Mouse (Mus musculus) urinary bladder, adult 2 months (tissue): ENCODE data around the gene Eno1. TPM values are rescaled to one million over a fixed set of nuclear protein-coding genes. Genes with fewer than 3 reads are reported as not detected.

Source experiments
- DNase-seq: peaks from one replicate; pipeline ENCODE4 v3.0.0; 2022; ENCODE audit warnings: low spot score
- polyA plus RNA-seq: library from polyadenylated mRNA; depleted of rRNA; stranded (reverse); fragments of >200 nt; gene quantifications from 2 replicates; pipeline ENCODE4 v1.2.3, GENCODE M21; 2012

Gene Eno1
- polyA plus RNA-seq, 1 experiment: 340 TPM

DNA sequence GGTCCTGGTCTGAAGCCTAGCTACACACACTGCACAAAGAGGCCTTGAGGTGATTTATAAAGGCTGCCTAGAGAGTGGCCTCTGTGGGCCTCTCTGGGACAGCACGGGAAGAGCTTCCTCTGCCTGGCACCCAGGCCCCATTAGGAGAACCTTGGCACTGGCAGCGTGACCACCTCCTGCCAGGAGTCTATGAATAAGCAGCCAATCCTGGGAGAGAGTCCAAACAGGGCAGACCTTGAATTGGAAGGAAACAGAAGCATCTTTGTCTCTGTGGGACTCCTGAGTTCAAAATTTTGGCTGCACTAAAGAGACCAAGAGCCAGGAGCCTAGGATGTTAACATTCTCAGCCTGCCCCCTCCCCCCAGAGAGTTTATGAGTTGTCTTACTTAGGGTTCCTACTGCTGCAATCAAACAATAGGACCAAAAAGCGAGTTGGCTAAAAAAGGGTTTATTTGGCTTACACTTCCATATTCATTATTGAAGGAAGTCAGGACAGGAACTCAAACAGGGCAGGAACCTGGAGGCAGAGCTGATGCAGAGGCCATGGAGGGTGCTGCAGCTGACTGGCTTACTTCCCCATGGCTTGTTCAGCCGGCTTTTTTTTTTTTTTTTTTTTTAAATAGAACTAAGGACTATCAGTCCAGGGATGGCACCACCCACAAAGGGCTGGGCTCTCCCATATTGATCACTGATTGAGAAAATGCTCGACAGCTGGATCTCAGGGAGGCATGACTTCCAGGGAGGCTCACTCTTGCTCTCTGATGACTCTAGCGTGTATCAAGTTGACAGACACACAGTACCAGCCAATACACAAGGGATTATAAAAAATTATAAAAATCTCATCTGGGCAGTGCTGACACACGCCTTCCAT is 9.5 kb upstream of the Eno1 start:
- DNase-seq: no peak

DNA sequence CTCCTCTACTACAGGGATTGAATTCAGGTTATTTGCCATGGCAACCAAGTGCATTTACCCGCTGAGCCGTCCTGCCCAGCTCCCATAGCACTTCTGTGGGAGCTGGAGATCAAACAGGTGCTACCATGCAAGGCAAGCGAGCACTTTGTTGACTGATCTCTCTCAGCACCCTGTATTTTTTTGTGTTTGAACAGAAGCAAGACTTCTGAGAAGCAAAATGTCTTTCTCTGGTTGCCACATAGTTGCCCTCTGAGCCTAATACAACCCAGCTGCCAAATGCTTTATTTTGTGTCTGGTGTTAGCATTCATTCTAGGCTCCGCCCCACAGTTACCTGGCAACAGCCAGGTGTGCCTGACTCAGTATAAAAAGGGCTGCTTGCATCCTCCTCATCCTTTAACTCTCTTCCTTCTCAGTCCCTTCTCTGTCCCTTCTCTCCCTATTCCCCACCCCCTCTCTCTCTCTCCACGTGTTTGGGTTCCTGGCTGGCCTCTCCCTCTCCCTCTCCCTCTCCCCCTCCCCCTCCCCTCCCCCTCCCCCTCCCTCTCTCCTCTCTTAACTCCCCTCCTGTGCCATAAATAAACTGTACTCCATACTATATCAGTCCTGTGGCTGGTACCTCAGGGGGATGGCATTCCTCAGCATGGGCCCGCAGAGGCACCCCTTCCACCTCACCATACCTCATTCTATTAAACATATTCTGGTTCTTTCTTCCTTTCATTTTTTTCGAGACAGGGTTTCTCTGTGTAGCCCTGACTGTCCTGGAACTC is 7.8 kb upstream of the Eno1 start:
- no peak for DNase-seq

DNA sequence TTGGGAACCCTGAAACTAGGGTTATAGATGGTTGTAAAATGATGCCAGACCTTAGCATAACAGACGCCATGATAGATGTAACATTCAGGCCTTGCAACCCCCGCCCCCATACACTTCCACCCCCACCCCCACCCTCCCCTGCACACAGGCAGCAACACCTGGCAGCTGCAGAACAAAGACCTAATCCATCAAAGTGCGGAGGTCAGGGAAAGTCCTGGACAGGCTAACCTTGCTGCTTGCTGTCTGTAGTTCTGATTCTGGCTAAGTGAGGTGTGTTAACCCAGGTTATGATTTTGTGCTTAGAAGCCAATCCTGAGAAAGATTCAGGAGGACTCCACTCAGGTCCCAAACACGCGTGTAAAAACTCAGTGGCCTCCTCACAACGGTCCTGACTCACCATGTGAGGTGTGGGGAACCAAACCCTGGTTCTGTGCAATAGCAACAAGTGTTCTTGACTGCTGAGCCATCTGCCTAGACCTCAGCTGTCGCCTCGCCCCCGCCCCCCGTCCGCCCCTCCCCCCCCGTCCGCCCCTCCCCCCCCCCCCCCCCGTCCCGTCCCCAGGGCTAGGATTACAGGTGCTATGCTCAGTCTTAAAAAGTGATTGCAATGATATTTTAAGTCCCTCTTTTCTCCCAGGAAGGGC is 6.7 kb upstream of the Eno1 start:
- DNase-seq: no peak

DNA sequence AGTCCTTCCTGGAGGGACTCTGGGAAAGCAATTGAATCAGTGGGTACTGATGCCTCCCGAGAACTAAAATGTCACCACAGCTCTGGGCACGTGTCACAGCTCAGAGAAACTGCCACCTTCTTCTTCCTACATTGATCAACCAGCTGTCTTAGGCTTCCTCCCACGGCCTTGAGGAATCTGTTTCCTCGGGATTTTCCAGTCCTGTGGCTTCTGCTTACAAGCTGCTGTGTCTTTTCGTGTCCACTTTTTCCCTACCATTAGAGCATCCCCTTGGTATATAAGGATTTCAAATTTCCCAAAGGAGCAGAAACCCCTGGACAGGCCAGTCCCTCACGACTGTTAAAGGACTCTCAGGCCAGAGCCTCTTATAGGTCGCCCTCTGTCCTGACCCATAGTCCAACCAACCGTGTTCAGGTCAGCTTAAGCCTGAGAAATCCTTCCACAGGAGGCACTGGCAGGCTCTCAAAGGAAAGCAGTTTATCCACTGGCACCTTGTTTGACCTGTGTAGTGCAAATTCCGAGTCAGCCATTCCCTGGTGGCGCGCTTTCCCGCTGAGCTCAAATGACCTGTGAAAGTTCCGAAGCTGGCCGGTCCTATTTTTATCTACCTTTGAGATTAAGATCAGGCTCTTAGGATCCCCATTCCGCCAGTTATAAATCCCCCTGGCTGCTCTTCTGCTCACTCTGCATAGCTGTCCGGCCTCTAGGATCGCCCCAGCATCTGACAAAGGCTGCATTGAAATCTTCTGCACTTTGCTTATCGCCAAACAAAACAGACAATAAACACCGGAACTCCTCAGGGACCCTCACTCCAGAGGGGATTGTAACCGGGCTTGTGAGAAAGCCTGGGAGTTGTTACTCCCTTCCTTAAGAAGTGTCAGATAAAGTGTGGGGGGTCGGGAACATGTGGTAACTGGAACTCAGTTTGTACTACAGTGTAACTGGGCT is 5.8 kb upstream of the Eno1 start:
- DNase-seq: no peak

DNA sequence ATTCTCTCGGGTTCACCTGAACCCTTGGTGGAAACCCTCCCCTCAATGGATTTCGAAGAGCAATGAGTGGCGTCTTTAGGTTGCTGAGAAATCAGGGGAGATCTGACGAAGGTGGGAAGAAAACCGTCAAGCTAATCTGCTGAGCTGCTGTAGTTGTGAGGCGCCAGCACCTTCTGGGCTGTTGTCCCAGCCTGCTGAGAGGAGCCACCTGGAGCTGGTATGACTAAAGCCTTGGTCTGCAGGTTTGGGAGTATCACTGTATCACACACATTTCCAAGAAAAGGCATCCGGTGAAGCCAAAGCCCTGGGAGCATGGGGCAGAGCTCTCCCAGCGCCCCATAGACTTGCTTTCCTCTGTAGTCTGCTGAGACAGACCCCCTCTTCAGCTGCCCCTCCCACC is 4.7 kb upstream of the Eno1 start:
- DNase-seq: no peak

DNA sequence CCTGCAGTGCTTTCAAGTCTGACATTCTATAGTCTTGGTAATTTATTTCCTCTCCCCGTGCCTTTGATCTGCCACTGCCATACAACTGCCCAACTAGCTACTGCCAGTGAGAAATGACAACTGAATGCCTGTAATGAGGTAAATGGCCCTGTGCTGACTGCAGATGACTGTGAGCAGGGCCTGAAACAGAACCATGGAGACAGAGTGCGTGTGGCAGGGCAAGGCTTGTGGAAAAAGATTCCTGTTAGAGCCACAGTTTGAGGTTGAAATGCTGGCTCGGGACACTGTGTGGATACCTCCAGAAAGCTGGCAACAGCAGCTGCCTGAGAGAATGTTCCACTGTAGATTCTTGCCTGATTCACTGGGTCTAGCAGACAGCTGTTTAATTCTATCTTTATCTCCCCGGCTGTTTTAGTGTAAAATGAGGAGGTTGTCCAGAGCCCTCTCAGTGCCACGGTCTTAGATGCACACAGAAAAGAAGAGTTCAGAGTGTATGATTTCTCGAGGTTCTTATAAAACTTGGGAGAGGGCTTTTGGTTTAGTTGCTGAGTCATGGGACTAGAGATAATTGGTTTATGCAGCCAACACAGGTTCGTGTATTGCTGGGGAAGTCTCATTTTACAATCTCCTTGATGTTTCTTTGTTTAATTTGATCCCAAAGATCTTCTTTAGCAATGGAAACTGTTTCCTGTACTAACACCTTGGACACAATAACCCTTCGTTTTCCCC is 1.8 kb upstream of the Eno1 start:
- DNase-seq: no peak

DNA sequence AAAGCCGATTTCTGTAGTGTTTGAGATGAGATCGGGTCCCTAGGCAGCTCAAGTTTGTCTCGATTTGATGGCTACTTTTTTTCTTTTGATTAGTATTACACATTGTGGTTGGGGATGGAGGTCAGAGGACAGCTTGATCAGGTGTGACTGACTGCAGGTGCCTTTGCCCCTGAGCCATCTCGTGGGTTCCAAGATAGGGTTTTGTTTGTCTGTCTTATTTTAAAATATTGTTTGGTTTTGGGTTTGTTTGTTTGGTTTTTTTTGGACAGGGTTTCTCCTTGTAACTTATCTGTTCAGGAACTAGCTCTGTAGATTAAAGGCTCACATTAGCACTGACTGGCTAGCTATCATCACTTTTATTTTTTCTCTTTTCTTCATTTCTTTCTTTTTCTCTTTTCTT is 936 bp upstream of the Eno1 start:
- no peak for DNase-seq

DNA sequence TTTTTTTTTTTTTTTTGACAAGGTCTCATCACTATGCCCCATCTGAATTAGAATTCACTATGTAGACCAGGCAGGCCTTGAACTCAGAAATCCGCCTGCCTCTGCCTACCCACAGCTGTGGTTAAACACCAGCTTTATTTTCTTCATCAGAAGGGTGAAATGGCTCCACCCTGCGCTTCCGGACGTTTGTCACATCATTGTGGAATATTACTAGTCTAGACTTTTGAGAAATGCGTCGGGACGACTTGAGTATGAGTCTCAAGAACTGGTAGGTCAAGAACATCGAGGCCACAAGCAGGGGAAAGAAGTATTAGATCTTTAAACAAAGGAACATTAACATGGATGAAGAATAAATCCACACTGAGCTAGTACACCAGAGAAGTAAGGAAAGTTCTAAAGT is 490 bp upstream of the Eno1 start:
- DNase-seq: no peak

DNA sequence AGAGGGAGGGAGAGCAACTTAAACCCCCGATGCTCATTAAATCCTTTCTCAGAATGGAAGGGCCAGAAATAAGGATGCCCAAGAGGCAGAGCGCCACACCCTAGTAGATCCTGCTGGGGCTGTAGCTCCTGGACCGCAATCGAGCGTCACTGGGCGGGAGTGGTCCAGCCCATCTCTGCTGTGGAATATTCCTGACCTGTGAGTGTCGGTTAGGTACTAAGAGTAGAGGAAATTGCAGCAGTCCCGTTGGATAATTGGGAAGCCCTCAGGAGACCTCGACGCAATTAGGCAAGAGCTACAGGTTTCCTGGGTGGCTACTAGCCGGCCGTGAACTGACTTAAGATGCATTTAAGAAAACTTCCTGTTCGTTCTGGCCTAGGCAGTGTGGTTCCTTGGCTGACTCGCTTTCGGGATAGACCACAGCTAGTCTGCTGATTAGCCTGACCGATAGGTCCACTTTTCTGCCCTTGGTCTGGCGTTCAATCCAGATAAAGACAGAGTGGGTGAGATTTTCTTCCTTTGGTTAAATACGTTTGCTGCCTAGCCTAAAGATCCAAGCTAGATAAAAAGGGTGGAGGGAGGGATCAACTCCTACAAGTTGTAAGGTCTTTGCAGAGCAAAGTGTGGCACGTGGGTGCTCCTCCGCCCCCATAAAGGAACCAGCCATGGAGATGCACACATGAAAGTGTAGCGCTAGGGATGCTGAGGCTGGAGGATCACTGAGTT is 1.3 kb downstream of the Eno1 start:
- DNase-seq: no peak

DNA sequence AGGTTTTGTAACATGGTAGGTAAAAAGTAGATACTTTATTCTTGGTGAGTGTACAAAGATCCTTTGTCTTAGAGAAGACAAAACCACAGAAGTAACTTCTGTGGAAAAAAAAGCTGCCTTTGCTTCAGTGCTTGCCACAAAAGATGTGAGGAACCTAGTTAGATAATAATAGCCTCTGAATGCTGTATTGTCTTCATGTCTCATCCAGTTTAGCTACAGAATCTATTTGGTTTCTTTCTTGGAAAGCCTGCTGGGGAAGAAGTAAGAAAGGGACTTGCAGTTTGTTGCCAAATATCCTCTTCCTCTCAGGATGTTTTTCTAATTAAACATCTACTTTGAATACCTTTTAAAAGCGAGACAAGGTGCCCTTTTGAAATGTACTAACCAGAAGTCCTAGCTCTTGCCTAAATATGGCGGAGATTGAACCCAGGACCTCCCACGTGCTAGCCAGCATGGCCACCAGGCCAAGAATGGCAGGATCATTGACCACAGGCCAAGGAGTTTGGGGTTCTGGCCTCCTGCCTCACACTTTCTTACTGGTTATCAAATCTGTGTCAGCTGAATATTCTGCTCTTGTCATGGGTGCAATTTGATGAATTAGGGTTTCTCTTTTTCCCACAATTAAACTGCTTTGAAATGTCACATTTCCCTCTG is 2.0 kb downstream of the Eno1 start:
- no peak for DNase-seq

DNA sequence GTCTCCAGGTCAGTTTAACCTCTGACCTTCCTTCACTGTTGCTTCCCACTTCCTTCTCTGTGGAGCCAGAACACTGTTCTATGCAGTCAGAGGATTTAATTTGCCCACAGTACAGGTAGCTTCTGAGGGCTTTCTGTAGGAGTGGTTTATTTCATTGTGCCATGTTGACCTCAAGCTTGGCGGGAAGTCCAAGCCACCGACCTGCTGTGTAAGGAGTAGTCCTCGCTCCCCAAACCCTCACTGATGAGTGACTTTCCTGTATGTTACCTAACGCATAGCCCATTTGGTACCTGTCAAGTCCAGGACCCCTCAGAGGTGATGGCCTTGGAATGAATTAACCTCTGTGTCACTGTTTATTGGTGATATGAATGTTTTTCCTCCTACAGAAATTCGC is 2.6 kb downstream of the Eno1 start:
- DNase-seq: no peak

DNA sequence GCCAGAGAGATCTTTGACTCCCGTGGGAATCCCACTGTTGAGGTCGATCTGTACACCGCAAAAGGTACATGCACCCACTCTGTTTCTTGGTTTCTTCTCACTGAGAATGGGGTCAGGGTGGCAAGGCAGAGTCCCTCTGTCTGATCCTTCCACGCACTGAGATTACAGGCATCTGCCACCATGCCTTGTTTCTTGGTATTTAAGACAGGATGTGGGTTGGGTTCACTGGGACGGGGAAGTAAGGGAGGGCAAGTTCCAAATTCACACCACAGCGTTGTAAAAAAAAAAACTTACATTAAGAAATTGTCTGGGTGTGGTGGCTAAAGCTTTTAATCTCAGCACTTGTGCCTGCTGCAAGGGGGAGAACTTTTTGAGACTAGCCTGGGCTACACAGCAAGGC is 3.0 kb downstream of the Eno1 start:
- no peak for DNase-seq

DNA sequence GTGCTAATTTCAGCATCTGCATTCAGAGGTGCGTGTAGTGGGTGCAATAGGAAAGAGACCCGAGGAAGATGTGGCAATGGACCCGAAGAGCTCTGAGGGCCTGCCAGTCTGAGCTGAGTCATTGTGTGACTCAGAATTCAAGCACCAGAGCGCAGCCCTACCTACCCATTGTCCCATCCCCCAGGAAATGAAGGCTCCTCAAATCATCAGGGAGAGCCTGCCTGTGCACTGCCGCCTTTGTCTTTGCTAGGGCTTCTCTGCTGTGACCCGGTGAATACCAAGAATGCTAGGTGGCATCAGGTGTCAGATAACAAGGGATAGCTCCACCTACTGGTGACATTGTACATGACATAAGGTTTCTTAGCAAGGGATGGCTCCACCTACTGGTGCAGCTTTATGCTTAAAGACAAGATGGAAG is 3.4 kb downstream of the Eno1 start:
- peak; percentile 40 for DNase-seq

DNA sequence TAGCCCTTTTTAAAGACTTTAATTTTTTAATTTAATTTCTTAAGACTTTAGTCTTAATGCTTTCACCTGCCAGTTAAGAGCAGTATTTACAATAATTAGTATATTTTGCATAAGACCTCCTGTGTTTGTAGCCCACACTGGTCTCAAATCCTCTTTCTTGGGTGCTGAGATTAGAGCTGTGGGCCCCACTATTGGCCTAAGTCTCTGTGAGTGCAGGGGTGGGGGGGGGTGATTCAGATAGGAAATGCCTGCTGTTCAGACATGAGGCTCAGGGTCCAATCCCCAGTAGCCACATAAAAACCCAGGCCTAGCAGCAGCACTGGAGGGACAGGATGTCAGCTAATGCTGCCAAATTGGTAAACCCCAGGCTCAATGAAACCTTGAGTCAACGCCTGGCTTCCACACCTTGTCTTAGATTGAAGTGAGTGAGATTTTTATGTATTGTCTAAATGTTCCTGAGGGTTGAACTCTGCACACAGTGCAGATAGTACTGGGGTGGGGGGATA is 3.9 kb downstream of the Eno1 start:
- no peak for DNase-seq

DNA sequence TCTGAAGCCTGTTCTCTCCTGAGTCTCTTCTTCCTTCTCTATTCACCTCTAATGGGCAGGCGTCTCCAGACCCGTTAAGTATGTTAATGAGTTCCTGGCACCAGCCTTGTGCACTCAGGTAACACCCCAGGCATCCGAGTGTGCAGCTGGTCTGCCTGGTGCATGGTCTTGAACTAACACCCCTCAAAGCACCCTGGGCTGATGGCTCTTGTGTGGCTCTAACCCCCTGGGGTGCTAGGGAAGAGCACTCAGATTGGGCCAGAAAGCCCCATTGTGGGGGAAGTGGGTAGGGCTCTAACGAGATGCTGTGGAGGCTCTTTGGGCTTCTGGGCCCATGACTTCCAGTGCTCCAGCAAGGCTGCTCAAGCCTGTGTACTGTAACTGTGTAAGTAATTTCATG is 5.2 kb downstream of the Eno1 start:
- no peak for DNase-seq

DNA sequence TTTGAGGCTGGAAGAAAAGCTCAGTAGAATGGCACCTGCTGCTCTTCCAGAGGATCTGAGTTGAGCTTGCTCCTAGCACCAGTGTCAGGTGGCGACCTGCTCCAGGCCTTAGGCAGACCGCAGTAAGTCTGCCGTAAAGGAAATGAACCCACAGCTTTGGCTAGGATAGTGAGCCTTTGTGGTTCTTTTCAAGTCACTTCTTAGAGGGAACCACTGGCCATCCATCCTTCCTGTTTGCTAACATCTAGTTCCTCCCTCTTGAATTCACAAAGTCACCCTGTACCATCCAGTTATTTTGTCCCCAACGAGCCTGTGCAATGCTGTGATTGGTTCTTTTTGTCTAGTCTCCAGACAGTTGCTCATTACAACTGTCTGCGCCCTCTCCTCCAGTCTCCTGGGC is 6.2 kb downstream of the Eno1 start:
- DNase-seq: no peak

DNA sequence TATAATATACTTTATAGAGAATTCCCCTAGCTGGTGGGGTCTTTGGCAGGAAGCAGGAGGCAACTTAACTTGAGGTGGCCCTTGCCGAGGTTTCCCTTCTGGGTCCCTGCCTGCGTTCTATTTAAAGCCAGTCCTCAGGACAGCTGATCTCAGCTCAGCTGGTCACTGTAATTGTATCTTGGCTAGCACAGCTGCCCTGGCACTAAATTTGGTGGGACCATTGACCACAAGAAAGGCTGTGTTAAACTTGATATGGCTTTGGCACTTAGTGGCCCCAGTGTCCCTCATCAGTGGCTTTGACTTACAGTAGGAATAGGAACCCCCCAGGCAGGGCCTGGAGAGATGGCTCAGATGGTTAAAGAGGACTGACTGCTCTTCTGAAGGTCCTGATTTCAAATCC is 9.4 kb downstream of the Eno1 start:
- DNase-seq: no peak

DNA sequence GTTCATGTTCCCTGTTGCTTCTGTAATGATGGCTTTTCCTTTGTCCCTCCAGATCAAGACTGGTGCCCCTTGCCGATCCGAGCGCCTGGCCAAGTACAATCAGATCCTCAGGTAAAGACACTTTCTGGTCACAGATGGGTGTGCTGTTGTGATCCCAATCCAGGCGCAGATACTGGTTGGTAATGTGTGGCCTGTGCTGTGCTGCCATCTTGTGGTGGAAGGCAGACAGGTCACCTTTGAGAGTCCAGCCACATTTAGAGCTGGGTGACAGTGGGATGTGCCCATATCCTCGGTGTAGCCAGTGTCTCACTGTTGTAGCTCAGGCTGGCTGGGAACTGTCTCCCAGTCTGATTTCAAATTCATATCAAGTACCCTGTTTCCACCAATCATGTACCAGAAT is 11.5 kb downstream of the Eno1 start:
- no peak for DNase-seq

DNA sequence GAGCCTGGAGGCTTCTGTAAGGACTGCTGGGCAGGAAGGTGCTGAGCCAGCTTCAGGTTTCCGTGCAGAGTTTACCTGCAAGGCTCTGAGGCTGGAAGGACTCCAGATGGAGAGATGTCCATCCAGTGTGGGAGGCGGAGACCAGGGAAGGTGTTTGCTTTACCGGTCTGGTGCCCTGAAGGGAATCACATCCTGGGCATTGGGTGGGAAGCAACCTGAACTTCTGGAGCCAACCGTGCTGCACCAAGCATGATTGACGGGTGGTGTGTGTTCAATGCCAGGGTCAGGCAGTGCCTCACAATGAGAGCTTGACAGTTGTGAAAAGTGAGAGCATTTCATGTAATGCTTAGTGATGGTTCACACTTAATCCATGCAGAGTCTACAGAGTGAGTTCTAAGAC is 12.4 kb downstream of the Eno1 start:
- DNase-seq: no peak
